17 mouse cellular contexts compared by ENCODE assay signal in the genomic region with DNA sequence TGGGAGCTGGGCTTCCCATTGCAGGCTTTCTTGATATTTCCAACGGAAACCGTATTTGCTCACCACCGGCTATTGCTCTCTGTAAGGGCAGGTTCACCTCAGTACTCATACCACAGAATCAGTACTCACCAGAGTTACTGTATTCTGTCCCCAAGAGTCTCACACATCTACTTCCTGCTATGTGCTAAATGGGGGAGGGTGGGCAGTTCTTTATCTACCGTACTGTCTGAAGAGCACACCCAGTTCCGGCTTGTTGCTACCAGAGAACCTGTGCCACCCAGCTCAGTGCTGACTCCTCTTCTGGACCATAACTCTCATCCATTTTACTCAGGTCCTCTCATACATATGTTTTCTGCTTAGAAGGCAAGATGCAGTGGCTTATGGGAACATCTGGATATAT. TPM values are rescaled to one million over a fixed set of nuclear protein-coding genes. Genes with fewer than 3 reads are reported as not detected.
DNase-seq lines count a peak whose midpoint lies in the region; ATAC-seq and TF ChIP-seq lines count a peak whose summit lies in the region.
"Had no signal": no experiment of that assay in that cellular context is flagged by ENCODE, and none has a peak within 500 bp of the region (broad histone marks: within the 10 kb centered on the region; RNA-seq: fewer than 3 reads in every experiment).

No protein-coding gene starts in this region.

- no peaks in the 10 kb centered on the region for H3K27me3 ChIP-seq in lung, embryonic 15.5 days
- H3K27me3 ChIP-seq in limb, embryonic 11.5 days (ENCODE audit: control insufficient read depth, insufficient read depth, low read length), result no peaks in the 10 kb centered on the region
- no peaks in the 10 kb centered on the region for H3K27me3 ChIP-seq in forebrain, embryonic 10.5 days (ENCODE audit: poor library complexity, severe bottlenecking)
- H3K27me3 ChIP-seq in intestine, postnatal 0 days (replicated peaks; ENCODE audit: control insufficient read depth, insufficient read depth, low read length), result no peaks in the 10 kb centered on the region
- H3K27me3 ChIP-seq: hindbrain, embryonic 13.5 days; midbrain, embryonic 15.5 days; neural tube, embryonic 12.5 days had no signal

- no peaks in the 10 kb centered on the region for H3K36me3 ChIP-seq in lung, embryonic 15.5 days
- H3K36me3 ChIP-seq in limb, embryonic 11.5 days (ENCODE audit: control insufficient read depth, insufficient read depth, low read length), result no peaks in the 10 kb centered on the region
- H3K36me3 ChIP-seq in forebrain, embryonic 10.5 days (replicated peaks), result no peaks in the 10 kb centered on the region
- H3K36me3 ChIP-seq in intestine, postnatal 0 days (ENCODE audit: control insufficient read depth, insufficient read depth), result no peaks in the 10 kb centered on the region
- H3K36me3 ChIP-seq: hindbrain, embryonic 13.5 days; midbrain, embryonic 15.5 days; neural tube, embryonic 12.5 days had no signal

- H3K4me3 ChIP-seq in lung, embryonic 15.5 days, result no peak overlapping the region
- no peak overlapping the region for H3K4me3 ChIP-seq in limb, embryonic 11.5 days (ENCODE audit: low read depth, low read length)
- no peak overlapping the region for H3K4me3 ChIP-seq in forebrain, embryonic 10.5 days
- H3K4me3 ChIP-seq in intestine, postnatal 0 days (ENCODE audit: low read depth, low read length), result no peak overlapping the region
- H3K4me3 ChIP-seq: hindbrain, embryonic 13.5 days; midbrain, embryonic 15.5 days; neural tube, embryonic 12.5 days had no signal

- H3K4me1 ChIP-seq in lung, embryonic 15.5 days, result peaks cover 56% of the 10 kb centered on the region
- H3K4me1 ChIP-seq in limb, embryonic 11.5 days (ENCODE audit: control insufficient read depth, insufficient read depth, low read length), result peaks cover 46% of the 10 kb centered on the region
- H3K4me1 ChIP-seq in forebrain, embryonic 10.5 days, result peaks cover 45% of the 10 kb centered on the region
- H3K4me1 ChIP-seq in intestine, postnatal 0 days (replicated peaks; ENCODE audit: control insufficient read depth, insufficient read depth, low read length), result no peaks in the 10 kb centered on the region
- H3K4me1 ChIP-seq: midbrain, embryonic 15.5 days; neural tube, embryonic 12.5 days had no signal

- no peak overlapping the region for H3K9ac ChIP-seq in lung, embryonic 15.5 days
- H3K9ac ChIP-seq in limb, embryonic 11.5 days (ENCODE audit: low read length), result no peak overlapping the region
- H3K9ac ChIP-seq in intestine, postnatal 0 days (ENCODE audit: low read depth, low read length), result no peak overlapping the region
- H3K9ac ChIP-seq: hindbrain, embryonic 13.5 days; midbrain, embryonic 15.5 days; neural tube, embryonic 12.5 days had no signal

- no peaks in the 10 kb centered on the region for H3K9me3 ChIP-seq in lung, embryonic 15.5 days
- no peaks in the 10 kb centered on the region for H3K9me3 ChIP-seq in limb, embryonic 11.5 days (ENCODE audit: control insufficient read depth, low read length)
- H3K9me3 ChIP-seq in forebrain, embryonic 10.5 days, result no peaks in the 10 kb centered on the region
- no peaks in the 10 kb centered on the region for H3K9me3 ChIP-seq in intestine, postnatal 0 days (ENCODE audit: control insufficient read depth)
- H3K9me3 ChIP-seq: hindbrain, embryonic 13.5 days; midbrain, embryonic 15.5 days; neural tube, embryonic 12.5 days had no signal

- peak overlapping the region; percentile 39 for H3K4me2 ChIP-seq in lung, embryonic 15.5 days
- no peak overlapping the region for H3K4me2 ChIP-seq in limb, embryonic 11.5 days (ENCODE audit: low read depth, severe bottlenecking)
- no peak overlapping the region for H3K4me2 ChIP-seq in intestine, postnatal 0 days (replicated peaks; ENCODE audit: low read depth)
- H3K4me2 ChIP-seq: hindbrain, embryonic 13.5 days; midbrain, embryonic 15.5 days; neural tube, embryonic 12.5 days had no signal

- WGBS in lung, embryonic 15.5 days, result 58% methylated on average over 5 of the region's 5 CpGs
- 78% methylated on average over 5 of the region's 5 CpGs for WGBS in limb, embryonic 11.5 days
- 86% methylated on average over 5 of the region's 5 CpGs for WGBS in forebrain, embryonic 10.5 days
- 77% methylated on average over 5 of the region's 5 CpGs for WGBS in intestine, postnatal 0 days

- ATAC-seq in lung, embryonic 15.5 days (ENCODE audit: borderline replicate concordance, extremely low read depth, low FRiP score, low TSS enrichment), result no peak
- 0 out of 2 replicates have a peak, but pooled peaks have one; percentile 32 for ATAC-seq in common myeloid progenitor, adult 5-6 weeks (replicated peaks; ENCODE audit: low read depth, poor library complexity, severe bottlenecking)
- no peak for ATAC-seq in limb, embryonic 11.5 days (ENCODE audit: insufficient number of reproducible peaks, low FRiP score, low TSS enrichment, low read depth)
- ATAC-seq in intestine, postnatal 0 days, result no peak
- ATAC-seq: midbrain, embryonic 15.5 days had no signal

- no peak for TF ChIP-seq CTCF in intestine, postnatal 0 days (IDR thresholded peaks at IDR 0.05; ENCODE audit: low read depth)

- peak overlapping the region; percentile 76 for H3K27ac ChIP-seq in lung, embryonic 15.5 days
- peak overlapping the region; percentile 38 for H3K27ac ChIP-seq in limb, embryonic 11.5 days (replicated peaks; ENCODE audit: low read depth, low read length)
- no peak overlapping the region for H3K27ac ChIP-seq in forebrain, embryonic 10.5 days
- H3K27ac ChIP-seq in intestine, postnatal 0 days (ENCODE audit: low read depth, low read length), result no peak overlapping the region
- H3K27ac ChIP-seq: hindbrain, embryonic 13.5 days; midbrain, embryonic 15.5 days; neural tube, embryonic 12.5 days; stomach, postnatal 0 days had no signal

- DNase-seq in lung, adult 18-20 months, result no peak
- no peak for DNase-seq in limb, embryonic 11.5 days (ENCODE audit: low spot score)
- DNase-seq in thymus, postnatal 25 days, result peak; percentile 16
- DNase-seq in forebrain, embryonic 10.5 days (ENCODE audit: extremely low spot score, low spot score), result no peak
- no peak for DNase-seq in right cerebral cortex, postnatal 4 days
- DNase-seq: cerebellum, adult 8-10 months; gastrocnemius, postnatal 10 days; kidney, adult 2 months; kidney, postnatal 4 days; lung, postnatal 36 days had no signal

RNA-seq across cellular contexts. Expression of a gene that starts 10.6 kb away (rescaled TPM):
- polyA plus RNA-seq in lung, embryonic 15.5 days (2015; fragmentation: Nextera tagmentation; extraction: Ambion mirVana), result 109 and 116 TPM in 2 replicates
- total RNA-seq in common myeloid progenitor, adult 5-6 weeks (2017), result 0.23 TPM in 1 of 2 replicates, not detected in the other
- 62.3 and 74.3 TPM in 2 replicates for polyA plus RNA-seq in limb, embryonic 11.5 days (2014; fragmentation: Nextera tagmentation; extraction: Ambion mirVana)
- polyA plus RNA-seq in forebrain, embryonic 10.5 days (2016; fragmentation: Nextera tagmentation; extraction: Ambion mirVana), result 19.8 and 21.5 TPM in 2 replicates
- polyA plus RNA-seq in intestine, postnatal 0 days (2015; fragmentation: Nextera tagmentation; extraction: Ambion mirVana), result 7.9 and 8.4 TPM in 2 replicates

Comparison
In these comparisons a context has a peak if more than half of its experiments do, and no peak if none do; other contexts are left out.
1. H3K27ac ChIP-seq: peak in lung, embryonic 15.5 days (single experiment) and limb, embryonic 11.5 days (single experiment); none in forebrain, embryonic 10.5 days (single experiment) and intestine, postnatal 0 days (single experiment).